Mouse (Mus musculus): ENCODE measurements around the gene Rpia.

DNA sequence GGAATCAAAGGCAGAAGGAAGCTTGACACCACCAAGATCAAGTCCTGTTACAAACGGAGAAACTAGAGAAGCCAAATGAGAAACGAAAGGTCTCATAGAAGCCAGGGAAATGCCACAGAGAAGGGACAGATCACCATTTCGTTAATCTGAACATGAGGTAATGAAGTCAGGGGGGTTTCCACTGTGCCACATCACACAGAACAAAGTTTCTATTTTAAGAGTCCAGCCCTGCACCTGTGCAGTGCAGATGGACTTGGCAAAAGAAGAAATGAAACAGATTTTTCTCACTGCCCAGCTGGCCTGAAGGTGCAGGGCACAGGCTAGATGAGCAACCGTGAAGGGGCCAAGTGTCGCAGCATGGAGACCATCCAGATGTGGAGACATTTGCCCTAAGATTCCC is 48.1 kb downstream of the Rpia start:
- no peak for TF ChIP-seq CTCF (IDR thresholded peaks at IDR 0.05; ENCODE audit: insufficient read depth, low read depth, low read length)
- TF ChIP-seq POLR2A (IDR thresholded peaks at IDR 0.05; ENCODE audit: insufficient read depth, low read depth, low read length) = no peak

Data from olfactory bulb, adult 2 months (tissue).